Mouse (Mus musculus): Measurements from ENCODE around the gene Klhl10.
A peak's percentile ranks its signal among the peaks of the same experiment; 100 is the strongest.

Klhl10 gene

DNA sequence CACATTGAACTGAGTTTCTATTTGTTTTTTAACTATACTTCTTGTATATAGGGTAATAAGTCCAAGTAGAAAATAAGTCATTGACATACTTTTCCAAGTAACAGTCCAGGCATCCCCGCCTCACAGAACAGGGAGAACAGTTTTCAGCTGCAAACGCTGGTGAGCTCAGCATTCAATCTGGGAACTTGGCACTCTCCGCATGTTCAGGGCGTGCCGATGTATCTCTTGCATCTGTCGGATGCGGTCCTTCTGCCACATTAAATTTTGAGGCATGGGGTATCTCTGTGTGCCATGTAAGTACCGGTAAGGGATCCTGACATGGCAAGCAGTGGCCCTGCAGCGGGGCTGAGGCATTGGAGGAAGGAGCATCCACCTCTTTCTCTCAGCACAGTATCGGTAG is 21.0 kb downstream of the Klhl10 start:
- no peak for DNase-seq (ENCODE audit: low read depth)

DNA sequence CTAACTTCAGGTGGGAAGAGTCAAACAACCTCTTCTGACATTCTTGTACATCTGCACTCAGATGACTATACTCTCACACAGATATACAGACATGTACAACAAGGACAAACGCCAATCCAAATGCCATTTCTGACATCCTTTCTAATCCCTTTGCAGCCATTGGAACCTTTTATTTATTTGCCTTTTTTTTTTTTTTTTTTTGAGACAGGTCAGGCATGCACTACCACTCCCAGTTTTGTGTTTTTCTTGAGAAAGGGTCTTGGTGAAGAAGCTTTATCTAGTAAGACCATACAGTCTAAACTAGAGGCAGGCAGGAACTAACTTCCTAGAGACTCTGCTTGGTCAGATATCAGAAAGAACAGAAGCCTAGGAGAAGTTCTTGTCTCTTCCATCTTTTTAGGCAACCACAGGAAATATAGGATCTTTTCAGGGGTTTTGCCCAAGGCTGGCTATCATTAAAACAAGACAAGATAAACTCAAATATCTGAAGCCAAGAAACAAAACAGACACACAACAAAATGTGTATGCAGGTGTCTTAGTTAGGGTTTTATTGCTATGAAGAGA is 23.6 kb downstream of the Klhl10 start:
- no peak for DNase-seq (ENCODE audit: low read depth)

DNA sequence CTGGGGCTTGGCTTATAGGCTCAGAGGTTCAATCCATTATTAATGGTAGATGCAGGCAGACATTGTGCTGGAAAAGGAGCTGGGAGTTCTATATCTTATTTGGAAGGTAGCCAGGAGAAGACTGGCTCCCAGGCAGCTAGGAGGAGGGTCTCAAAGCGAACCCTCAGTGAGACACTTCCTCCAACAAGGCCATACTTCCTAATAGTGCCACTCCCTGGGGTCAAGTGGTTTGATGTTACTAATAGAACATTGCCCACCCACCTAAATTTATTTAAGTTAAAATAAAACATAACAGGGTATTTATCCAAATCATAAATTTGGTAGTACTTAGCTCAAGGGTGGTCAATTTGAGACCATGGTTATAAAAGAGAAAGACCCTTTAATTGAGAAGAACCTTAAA is 24.1 kb downstream of the Klhl10 start:
- DNase-seq (ENCODE audit: low read depth), result no peak

DNA sequence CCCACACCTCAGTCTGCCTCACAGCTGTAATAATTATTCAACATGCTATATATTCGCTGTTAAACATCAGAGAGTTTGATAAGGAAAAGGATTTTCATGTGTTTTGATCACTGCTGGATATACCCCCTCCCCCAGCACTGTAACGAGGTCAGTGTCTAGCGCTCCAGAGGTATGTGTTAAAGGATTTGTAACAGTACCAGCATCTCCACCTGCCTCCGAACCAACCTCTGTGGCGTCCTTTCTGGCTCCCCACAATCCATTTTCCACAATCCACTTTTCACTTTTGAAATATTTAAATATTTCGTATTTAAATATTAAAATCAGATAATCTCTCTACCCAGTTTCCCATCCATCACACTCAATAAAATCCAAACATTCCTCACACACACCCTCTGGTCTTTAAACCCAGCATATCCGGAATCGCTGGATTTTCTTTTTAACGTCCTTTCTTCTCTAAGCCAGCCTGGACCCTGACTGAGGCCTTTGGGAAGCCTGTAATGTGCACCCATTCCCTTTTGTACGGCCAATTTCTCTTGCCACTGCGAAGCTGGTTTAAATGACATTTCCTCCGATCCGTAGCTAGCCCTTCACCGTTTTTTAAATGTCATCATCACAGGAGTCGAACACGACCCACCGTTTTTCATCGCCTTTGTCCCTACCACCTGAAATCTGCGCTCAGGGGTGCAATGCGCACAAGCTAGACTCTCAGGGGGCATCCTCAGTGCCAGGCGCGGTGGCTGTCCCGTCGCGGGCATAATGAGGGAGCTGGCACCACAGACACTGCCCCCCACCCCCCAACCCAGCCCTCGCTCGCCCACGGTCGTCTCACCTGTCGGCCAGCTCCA is 29.9 kb downstream of the Klhl10 start:
- DNase-seq (ENCODE audit: low read depth), result no peak

DNA sequence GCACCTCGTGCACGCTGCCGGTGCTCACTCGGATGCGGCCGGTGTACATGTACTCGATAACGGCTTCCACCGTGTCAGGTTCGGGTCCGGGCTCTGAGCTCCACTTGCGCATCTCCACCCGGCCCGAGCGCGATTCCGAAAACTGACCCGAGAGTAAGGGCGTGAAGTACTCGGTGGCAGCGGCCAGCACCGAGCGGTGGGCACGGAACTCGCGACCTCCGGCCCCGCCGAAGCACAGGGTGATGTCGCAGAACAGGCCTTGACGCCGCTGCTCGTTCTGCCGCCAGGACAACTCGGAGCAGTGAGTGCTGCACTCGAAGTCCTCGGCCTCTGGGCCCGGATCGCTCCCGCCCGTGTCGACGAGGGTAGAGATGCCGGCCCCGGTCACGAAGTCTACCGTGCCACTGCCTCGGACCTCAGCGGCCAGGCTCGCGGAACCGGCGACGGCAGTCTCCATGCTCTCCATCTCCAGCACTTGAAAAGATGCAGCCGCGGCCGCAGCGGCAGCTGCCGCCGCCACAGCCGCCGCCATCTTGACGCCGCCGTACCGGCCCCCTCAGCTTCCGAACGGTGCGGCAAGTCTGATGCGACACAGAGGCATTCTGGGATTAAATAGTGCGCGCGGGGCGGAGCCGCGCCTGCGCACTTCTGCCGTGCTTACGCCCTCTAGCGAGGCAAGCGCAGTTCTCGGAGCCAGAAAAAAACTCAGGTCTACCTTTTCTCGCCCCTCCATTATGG is 30.6 kb downstream of the Klhl10 start, which contains the start of gene Klhl11:
TSS of gene Klhl11 (minus strand) at position 545 of the 738 bp plus-strand sequence.
- peak; percentile 85 for DNase-seq (ENCODE audit: low read depth)

DNA sequence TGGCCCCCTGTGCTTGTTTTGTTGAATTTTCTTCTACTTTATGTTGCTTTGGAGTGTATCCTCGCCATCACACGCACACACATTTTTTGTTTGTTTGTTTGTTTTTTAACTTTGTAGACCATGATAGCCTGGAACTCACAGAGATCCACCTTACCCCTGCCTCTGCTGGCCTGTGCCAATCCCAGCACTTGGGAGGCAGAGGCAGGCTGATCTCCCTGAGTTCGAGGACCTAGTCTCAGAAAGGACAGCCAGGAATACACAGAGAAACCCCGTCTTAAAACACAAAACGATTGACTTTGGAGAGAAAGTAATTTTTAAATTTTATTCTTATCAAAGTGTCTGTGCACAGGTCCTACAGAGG is 31.2 kb downstream of the Klhl10 start:
- no peak for DNase-seq (ENCODE audit: low read depth)

DNA sequence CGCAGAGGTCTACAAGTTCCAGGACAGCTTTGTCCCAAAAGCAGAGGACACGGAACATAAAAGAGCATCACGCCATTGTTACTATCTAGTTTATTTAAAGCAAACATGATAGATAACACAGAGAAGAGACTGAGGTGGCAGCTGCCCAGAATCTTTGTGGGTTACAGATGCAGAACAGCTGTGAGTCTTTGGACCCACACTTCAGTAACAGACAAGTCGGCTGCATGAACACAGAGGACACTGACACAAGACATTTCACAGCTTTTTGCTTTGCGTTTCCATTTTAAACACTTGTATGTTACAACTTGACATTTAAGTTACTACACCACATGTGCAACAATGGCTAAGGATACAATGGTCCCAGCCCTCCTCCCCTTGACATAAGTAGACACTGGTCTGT is 34.6 kb downstream of the Klhl10 start:
- no peak for DNase-seq (ENCODE audit: low read depth)

DNA sequence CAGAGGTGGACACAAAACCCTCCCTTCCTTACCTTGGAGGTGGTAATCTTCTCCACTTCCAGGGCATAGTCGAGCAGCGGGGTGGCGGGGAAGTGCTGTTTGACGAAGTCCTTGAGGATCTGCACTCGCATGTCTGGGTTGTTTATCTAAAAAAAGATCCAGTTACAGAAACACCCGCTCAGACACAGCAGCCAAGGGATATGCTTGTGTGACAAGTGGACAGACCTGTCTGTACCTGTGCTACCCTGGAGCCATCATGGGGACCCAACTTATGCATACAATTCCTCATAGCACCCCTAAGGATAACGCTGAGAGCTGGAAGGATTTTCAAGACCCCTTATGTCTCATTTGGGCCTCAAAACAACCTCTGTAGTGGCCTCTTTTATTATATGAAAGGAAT is 37.4 kb downstream of the Klhl10 start:
- DNase-seq (ENCODE audit: low read depth), result no peak

DNA sequence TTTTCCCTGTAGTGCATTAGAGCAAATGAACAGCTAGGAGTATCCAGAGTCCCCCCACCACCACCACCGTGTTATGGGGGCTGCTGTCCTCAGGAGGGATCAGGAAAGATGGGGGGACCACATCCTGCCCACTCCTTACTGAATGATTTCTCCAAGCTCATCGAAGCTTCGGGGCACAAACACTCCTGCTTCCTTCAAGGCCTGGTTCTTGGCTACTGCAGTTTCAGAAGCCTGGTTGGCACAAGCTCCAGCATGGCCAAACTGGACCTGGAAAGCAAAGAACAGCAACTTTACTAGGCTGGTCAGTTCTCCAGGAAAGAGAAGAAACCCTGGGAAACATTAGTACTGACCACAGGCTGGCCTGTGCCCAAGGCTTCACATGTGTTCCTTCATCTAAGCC is 42.7 kb downstream of the Klhl10 start:
- no peak for DNase-seq (ENCODE audit: low read depth)

DNA sequence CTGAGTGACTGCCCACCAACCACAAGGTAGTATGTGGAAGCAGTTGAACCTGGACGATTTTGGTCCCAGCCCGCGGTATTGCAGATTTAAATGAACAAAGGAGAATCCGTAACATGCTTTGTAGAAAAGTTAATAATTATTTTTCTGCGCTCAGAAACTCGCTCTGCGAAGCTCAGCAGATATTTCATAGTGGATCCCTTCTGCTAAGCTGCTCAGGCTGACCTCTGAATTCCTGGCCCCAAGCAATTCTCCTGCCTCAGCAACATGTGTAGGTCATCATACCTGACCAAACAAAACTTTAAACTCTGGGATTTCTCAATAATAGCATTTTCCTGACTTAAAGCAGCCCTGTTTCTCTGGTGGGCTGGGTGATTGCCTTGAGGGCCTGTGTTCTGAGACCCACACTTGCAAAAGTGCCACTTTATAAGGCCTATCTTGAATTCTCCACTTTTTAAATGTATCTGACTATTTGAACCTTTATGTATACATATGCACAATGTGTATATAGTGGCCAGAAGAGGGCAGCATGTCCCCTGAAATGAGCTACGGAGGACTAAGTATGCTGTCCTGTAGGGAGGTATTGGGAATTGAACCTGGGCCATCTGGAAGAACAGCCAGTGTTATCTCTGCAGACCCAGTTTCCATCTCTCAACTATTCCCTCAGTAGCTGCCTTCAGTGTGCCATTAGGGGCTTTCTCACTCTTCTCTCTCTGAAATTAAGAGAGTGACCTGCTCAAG is 44.3 kb downstream of the Klhl10 start:
- DNase-seq (ENCODE audit: low read depth), result no peak

DNA sequence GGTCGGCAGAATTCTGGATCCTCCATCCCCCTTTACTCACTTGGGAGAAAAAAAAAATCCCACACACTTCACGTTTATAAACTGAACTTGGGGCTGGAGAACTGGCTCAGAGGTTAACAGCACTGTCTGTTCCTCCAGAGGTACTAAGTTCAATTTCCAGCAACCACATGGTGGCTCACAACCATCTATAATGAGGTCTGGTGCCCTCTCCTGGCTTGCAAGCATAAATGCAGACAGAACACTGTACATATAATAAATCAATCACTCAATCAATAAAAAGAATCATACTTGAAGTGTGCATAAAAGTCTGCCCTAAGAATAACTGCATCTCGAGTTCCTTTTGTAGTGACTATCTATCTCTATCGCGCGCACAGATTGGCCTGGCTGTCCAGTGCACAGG is 49.2 kb downstream of the Klhl10 start:
- DNase-seq (ENCODE audit: low read depth), result no peak

DNA sequence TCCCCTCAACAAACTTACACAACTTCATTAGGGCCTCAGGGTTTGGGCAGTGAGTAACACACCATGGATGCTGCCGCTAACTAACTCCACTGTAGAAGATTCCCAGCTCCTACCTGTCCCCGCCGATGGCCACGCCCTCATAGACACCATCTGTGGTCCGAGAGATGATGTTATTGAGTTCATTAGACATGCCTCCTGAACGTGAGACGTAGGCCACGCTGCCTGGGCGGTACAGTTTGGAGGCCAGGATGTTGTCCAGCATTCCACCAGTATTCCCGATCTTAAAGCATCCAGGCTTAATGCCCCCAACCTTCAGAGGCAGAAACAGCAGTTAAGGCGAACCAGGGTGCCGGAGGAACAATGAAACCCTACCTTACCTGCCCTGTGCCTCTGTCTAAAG is 52.1 kb downstream of the Klhl10 start:
- no peak for DNase-seq (ENCODE audit: low read depth)

DNA sequence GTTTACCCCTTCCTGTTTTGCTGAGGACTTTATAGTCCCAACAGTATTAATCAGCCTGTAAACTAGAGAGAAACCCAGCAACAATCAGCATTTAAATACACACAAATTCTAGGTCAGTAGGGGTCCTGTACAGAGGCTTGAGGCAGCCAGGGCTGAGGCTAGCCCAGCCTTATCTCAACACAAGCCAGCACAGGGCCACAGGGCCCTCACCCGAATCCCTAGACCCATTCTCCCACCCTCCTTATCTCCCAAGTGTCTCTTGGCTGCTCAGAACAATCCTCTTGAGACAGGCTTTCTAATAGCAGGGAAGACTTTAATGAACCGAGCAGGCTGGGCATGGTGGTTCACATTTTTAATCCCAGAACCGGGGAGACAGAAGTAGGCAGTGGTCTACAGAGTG is 58.5 kb downstream of the Klhl10 start:
- DNase-seq (ENCODE audit: low read depth), result no peak

DNA sequence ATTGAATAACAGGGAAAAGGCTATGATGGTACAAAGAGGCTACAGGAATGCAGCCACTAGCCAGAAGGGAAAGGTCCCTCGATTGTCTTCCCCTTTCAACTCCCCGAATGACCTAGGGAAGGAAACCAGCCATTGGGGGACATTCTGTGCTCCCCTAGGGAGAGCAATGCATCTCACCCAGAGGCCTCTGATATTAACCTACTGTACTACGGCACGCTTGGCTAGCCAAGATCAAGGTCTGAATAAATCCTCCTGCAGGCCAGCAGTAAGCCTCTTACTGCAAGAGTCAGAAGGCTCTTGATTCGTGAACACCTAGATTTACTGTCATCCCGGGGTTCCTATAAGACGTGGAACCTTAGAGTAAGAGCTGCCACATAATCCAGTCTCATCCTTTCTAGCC is 58.9 kb downstream of the Klhl10 start:
- no peak for DNase-seq (ENCODE audit: low read depth)

DNA sequence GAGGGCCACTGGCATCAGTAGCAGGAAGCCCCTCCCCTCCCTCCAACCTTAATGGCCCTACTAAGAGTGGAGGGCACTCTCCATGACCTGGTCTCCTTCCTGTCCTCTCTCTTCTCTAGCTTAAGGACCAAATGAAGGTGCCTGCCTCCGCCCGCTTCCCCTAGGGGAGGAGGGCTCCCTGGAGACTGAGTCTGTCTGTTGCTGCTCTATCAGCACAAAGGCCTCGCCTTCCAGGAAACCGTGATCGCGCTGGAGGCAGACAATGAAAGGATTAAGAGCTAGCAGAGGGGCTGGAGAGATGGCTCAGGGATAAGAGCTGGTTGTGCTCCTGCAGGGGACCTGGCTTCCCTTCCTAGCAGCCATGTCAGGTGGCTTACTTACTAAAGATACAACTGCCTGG is 59.6 kb downstream of the Klhl10 start:
- no peak for DNase-seq (ENCODE audit: low read depth)

DNA sequence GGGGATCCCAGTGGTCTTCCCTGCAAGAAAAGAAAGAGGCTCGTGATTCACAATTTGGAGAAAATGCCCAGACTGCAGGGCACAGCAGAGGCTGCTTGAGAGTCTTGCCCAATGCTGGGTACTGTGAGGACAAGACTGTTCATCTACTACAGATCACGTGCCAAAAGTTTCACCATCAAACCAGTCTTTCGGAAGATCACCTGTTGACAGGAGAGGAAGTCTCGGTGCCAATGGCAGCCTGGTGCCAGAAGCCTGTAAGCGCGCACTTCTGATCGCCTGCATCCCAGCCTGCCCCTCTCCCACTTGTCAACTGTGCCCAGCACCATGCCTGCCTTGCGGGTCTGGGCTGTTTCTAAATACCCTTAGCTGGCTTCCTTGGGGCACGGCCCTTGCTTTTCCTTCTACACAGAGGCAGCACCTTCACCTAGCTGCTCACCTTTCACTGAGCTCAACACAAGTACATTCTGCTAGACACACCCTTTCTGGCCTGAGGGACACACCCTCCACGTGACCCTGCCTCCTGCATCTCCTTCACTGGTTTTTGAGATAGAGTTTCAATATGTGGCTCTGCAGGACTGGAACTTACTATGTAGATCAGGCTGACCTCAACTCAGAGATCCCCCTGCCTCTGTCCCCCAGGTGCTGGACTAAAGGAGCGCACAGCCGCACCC is 63.4 kb downstream of the Klhl10 start:
- no peak for DNase-seq (ENCODE audit: low read depth)

DNA sequence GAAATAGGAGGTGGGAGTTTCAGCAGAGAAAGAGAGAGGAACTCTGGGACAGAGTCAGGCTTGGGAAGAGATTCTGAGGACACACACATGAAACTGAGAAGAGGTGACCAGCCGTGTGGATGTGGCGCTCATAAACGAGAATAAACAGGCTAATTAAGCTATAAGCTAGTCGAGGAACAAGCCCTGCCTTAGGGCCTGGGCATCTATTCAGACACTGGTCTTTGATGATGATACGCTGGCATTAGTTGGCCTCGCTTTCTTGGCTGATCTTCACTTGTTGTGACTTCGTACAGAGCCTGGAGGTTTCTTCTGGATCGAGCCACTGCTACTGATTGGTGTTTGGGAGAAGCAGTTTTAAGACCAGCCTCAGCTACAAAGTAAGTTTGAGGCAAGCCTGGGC is 64.3 kb downstream of the Klhl10 start:
- no peak for DNase-seq (ENCODE audit: low read depth)

All from c-Kit-positive CD71-negative TER-119-negative erythroid progenitor cells, embryonic 14.5 days (primary cell).